Mouse (Mus musculus): Measurements from ENCODE around the gene Speer4f2. TPM values are rescaled to one million over a fixed set of nuclear protein-coding genes. Genes with fewer than 3 reads are reported as not detected.
"Not testable (repeated sequence)": the region's sequence is repeated elsewhere in the genome, so short reads cannot be mapped to it uniquely, and the experiment has no call there.

Gene Speer4f2
- not detected for total RNA-seq (2021)

DNA sequence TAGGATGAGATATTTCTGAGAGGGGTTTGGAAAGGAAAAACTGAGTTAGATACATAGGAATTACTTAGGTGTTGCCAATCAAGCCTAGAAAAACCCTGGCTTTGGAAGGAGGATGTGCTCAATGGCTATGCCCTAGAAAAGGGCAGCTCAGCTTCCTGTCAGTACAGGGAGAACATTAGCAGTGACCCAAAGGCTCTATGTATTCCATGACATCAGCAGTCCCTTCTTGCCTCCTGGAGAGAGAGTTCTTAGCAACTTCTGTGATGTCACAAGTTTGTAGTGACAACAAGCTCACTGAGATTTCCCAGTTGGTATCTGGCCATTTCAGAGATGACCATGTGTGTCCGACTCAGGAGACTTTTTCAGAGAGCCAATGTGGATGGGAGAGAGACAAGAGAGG, at the start of gene Speer4f2:
Speer4f2 (plus strand) TSS at position 301 of the 400 bp plus-strand sequence.
- DNase-seq (ENCODE audit: extremely low spot score in 1 of 2, low spot score in 2 of 2); intact Hi-C loops (cut with DNase I): not testable (repeated sequence)

- DNase-seq (ENCODE audit: extremely low spot score in 1 of 2, low spot score in 2 of 2), result no peak
- intact Hi-C loops (cut with DNase I), result no loop called here
Measured at GRCm38 (mm10) chr5:17328946-17329566, 43.9 kb upstream of the Speer4f2 start.

- DNase-seq (ENCODE audit: extremely low spot score in 1 of 2, low spot score in 2 of 2), result no peak
- intact Hi-C loops (cut with DNase I), result no loop called here
Measured at GRCm38 (mm10) chr5:17334836-17335235, 38.1 kb upstream of the Speer4f2 start.

- DNase-seq (ENCODE audit: extremely low spot score in 1 of 2, low spot score in 2 of 2), result peak in 1 of 2 experiments; percentile 56
- intact Hi-C loops (cut with DNase I), result not testable (repeated sequence)
Measured at GRCm38 (mm10) chr5:17345741-17346140, 27.2 kb upstream of the Speer4f2 start.

GRCm38 (mm10) chr5:17359394-17359999, 13.5 kb upstream of the Speer4f2 start:
- intact Hi-C loops (cut with DNase I), result no loop called here
- DNase-seq (ENCODE audit: extremely low spot score in 1 of 2, low spot score in 2 of 2), result no peak

- no peak for DNase-seq (ENCODE audit: extremely low spot score in 1 of 2, low spot score in 2 of 2)
- intact Hi-C loops (cut with DNase I), result no loop called here
Measured at GRCm38 (mm10) chr5:17389926-17390325, 16.9 kb downstream of the Speer4f2 start.

- DNase-seq (ENCODE audit: extremely low spot score in 1 of 2, low spot score in 2 of 2), result no peak
- intact Hi-C loops (cut with DNase I), result no loop called here
Measured at GRCm38 (mm10) chr5:17391207-17391606, 18.2 kb downstream of the Speer4f2 start.

DNA sequence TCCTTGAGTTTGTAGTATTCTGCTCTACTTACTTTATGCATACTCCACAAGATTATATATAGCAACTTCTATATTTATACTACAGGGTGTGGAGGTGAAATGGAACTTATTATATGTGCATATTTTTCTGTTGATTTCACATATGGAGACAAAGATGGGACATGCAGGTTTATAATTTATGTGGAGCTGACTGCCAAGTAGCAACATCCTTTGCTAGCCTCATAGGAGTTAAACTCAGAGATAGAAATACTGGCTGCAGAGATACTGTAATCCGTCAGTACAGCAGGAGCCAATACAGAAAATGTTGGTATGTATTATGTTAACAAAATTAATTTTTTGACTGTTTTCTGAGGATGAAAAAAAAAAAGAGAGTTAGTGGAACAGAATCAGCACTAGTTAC, 27.6 kb downstream of the Speer4f2 start:
- intact Hi-C loops (cut with DNase I), result no loop called here
- DNase-seq (ENCODE audit: extremely low spot score in 1 of 2, low spot score in 2 of 2), result no peak

DNA sequence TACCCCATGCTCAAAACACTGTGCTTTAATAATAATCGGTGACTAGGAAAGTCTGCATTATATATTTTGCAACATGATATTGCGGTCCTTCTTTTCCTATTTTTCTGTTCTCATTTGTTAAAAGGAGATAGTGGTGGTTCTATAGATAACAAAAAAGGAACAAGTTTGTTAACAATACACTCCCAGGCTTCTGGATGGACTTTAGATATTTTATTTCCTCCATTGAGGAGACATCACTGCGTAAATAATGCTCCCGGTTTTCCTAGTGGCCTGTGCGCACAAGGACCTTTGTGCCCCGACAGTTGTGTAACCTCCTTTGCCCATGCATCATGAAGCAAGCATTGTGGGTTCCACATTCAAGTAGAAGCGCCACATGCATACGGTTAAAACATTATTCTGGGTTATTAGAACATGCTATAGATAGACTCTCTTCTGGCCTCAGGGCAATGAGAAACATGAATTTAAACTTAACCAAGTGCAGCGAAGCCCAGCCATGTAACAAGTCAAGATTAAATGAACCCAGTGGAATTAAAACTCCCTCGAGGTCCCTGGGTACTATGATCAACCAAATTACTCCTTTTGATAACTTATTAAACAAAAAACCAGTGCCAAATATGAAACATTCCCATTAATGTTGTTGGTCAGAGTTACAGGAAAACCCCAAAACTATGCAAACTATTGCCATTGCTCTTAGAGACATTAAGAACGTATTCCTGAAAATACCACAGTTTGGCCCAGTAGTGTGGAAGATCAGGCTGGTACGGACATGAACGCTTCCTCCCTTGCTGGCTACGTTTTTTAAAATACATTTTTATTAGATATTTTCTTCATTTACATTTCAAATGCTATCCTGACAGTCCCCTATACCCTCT, 28.5 kb downstream of the Speer4f2 start:
- intact Hi-C loops (cut with DNase I), result no loop called here
- no peak for DNase-seq (ENCODE audit: extremely low spot score in 1 of 2, low spot score in 2 of 2)

- DNase-seq (ENCODE audit: extremely low spot score in 1 of 2, low spot score in 2 of 2), result no peak
- intact Hi-C loops (cut with DNase I), result no loop called here
Measured at GRCm38 (mm10) chr5:17402330-17403125, 29.5 kb downstream of the Speer4f2 start.

DNA sequence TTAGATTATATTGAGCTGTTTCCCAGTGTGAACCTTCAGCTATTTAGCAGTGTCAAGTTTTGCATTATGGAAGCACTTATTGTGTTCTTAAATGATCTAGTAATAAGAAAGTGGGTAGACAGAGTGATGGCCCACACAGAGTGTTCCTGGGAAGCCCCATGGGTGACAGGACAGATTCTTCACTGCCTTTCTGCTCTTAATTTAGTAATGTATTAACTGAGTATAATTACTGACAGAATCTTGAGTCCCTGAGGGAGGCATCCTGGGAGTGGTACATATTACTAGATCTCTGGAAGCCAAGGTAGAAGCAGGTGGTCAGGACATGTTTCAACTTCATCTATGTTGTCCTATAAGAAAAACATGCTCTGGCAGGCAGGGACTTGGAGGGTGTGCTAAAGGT, 30.6 kb downstream of the Speer4f2 start:
- intact Hi-C loops (cut with DNase I), result no loop called here

GRCm38 (mm10) chr5:17408924-17409660, 36.1 kb downstream of the Speer4f2 start:
- DNase-seq (ENCODE audit: extremely low spot score in 1 of 2, low spot score in 2 of 2), result no peak

More for the DNA sequence above, 30.6 kb downstream of the Speer4f2 start:
- no peak for DNase-seq (ENCODE audit: extremely low spot score in 1 of 2, low spot score in 2 of 2)

GRCm38 (mm10) chr5:17417201-17417600, 44.2 kb downstream of the Speer4f2 start:
- DNase-seq (ENCODE audit: extremely low spot score in 1 of 2, low spot score in 2 of 2), result peak in 1 of 2 experiments; percentile 17
- intact Hi-C loops (cut with DNase I), result no loop called here

More at GRCm38 (mm10) chr5:17408924-17409660, 36.1 kb downstream of the Speer4f2 start:
- intact Hi-C loops (cut with DNase I), result no loop called here

- intact Hi-C loops (cut with DNase I), result no loop called here
- no peak for DNase-seq (ENCODE audit: extremely low spot score in 1 of 2, low spot score in 2 of 2)
Measured at GRCm38 (mm10) chr5:17419215-17419820, 46.3 kb downstream of the Speer4f2 start.

DNA sequence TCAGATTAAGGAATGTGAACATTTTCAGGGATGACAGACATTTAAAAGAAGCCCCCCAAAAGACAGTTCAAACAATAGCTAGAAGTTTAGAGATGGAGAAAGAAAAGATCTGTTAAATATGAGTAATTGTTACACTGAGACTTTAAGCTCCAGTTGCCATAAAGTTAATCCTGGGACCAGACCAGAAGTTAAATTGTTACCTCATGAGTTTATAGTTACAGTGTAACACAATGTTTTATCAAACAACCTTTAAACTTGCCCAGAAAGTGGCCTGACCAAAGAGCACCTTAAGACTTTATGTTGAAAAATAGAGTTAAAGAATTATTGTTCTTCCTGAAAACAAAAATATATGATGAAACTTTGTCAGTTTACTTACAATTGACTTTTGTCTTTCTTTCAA, 46.9 kb downstream of the Speer4f2 start:
- DNase-seq (ENCODE audit: extremely low spot score in 1 of 2, low spot score in 2 of 2), result no peak
- intact Hi-C loops (cut with DNase I), result no loop called here

- DNase-seq (ENCODE audit: extremely low spot score in 1 of 2, low spot score in 2 of 2), result no peak
- intact Hi-C loops (cut with DNase I), result no loop called here
Measured at GRCm38 (mm10) chr5:17422225-17422624, 49.2 kb downstream of the Speer4f2 start.

DNA sequence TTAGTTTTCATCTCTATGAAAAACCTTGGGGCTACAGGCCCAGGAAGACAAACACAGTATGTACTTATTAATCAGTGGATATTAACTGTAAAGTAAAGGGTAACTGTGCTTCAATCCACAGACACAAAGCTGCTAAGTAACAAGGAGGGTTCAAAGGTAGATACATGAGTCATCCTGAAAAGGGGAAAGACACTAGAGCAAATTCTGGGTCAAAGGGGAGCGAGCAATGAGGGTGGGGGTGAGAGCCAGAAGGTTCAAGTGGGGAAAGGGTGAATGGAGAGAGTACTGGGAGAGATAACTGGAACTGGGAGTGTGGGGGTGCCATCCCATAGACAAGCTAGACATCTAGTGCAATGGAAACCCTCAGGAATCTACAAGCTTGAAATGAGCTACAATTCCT, 54.0 kb downstream of the Speer4f2 start:
- intact Hi-C loops (cut with DNase I), result no loop called here
- DNase-seq (ENCODE audit: extremely low spot score in 1 of 2, low spot score in 2 of 2), result no peak

All from left cerebral cortex, postnatal 10 days (tissue).